Mouse (Mus musculus): ENCODE measurements at regions not wholly inside any gene's neighbourhood (a gene's known extent, or its start where the extent isn't known, plus 50 kb on each side); places are given as distances from the start of the nearest gene placed in this dataset.

GRCm38 (mm10) chr11:21041201-21041600 is 49.9 kb upstream of the Peli1 start:
- Histone ChIP-seq H3K4me1 (ENCODE audit: control insufficient read depth, insufficient read depth, insufficient read length, low read length) (peaks cover 5% of the 10 kb centered on the region), H3K4me3 (ENCODE audit: low read depth, low read length) (no peak overlapping the region), H3K36me3 (ENCODE audit: control insufficient read depth, insufficient read depth, low read length) (no peaks in the 10 kb centered on the region), H3K27me3 (ENCODE audit: control insufficient read depth, insufficient read depth, low read length) (no peaks in the 10 kb centered on the region), H3K27ac (ENCODE audit: insufficient read depth, low read depth, low read length) (no peak overlapping the region)
- TF ChIP-seq CTCF (IDR thresholded peaks at IDR 0.05; ENCODE audit: extremely low read depth, insufficient read length, insufficient replicate concordance, low read depth, low read length) (no peak), POLR2A (IDR thresholded peaks at IDR 0.05; ENCODE audit: low read depth, low read length) (no peak)
- 81% methylated on average over 5 of the region's 5 CpGs for WGBS
